Mouse (Mus musculus): ENCODE data around the gene Hist1h2ab.
"Not testable (repeated sequence)": the region's sequence is repeated elsewhere in the genome, so short reads cannot be mapped to it uniquely, and the experiment has no call there.

The Hist1h2ab gene

GRCm38 (mm10) chr13:23750839-23751477 lies at the start of gene Hist1h2ab:
Gene Hist1h2ab, plus strand, starts transcription at chr13:23751126.
- DNase-seq (ENCODE audit: low read depth): not testable (repeated sequence)

GRCm38 (mm10) chr13:23702220-23702619 lies 48.7 kb upstream of the Hist1h2ab start:
- no peak for DNase-seq (ENCODE audit: low read depth)

GRCm38 (mm10) chr13:23702801-23703200 lies 48.1 kb upstream of the Hist1h2ab start:
- DNase-seq (ENCODE audit: low read depth): not testable (repeated sequence)

- DNase-seq (ENCODE audit: low read depth): no peak
Observed at GRCm38 (mm10) chr13:23705751-23706356, 45.1 kb upstream of the Hist1h2ab start.

GRCm38 (mm10) chr13:23706771-23707170 lies 44.2 kb upstream of the Hist1h2ab start:
- no peak for DNase-seq (ENCODE audit: low read depth)

- DNase-seq (ENCODE audit: low read depth): no peak
Observed at GRCm38 (mm10) chr13:23708041-23708440, 42.9 kb upstream of the Hist1h2ab start.

- DNase-seq (ENCODE audit: low read depth): no peak
Observed at GRCm38 (mm10) chr13:23708654-23709053, 42.3 kb upstream of the Hist1h2ab start.

GRCm38 (mm10) chr13:23709714-23710373 lies 41.1 kb upstream of the Hist1h2ab start:
- DNase-seq (ENCODE audit: low read depth): no peak

- DNase-seq (ENCODE audit: low read depth): no peak
Observed at GRCm38 (mm10) chr13:23710374-23711089, 40.4 kb upstream of the Hist1h2ab start, which contains the start of gene Hfe. Gene Hfe, minus strand, starts transcription at chr13:23710854.

- DNase-seq (ENCODE audit: low read depth): no peak
Observed at GRCm38 (mm10) chr13:23716261-23717042, 34.5 kb upstream of the Hist1h2ab start.

- DNase-seq (ENCODE audit: low read depth): no peak
Observed at GRCm38 (mm10) chr13:23717176-23717575, 33.8 kb upstream of the Hist1h2ab start.

GRCm38 (mm10) chr13:23717593-23718245 lies 33.2 kb upstream of the Hist1h2ab start:
- not testable (repeated sequence) for DNase-seq (ENCODE audit: low read depth)

- no peak for DNase-seq (ENCODE audit: low read depth)
Observed at GRCm38 (mm10) chr13:23724239-23724638, 26.7 kb upstream of the Hist1h2ab start.

GRCm38 (mm10) chr13:23725213-23725612 lies 25.7 kb upstream of the Hist1h2ab start:
- no peak for DNase-seq (ENCODE audit: low read depth)

GRCm38 (mm10) chr13:23728472-23729191 lies 22.3 kb upstream of the Hist1h2ab start:
- DNase-seq (ENCODE audit: low read depth): no peak

- no peak for DNase-seq (ENCODE audit: low read depth)
Observed at GRCm38 (mm10) chr13:23729192-23729525, 21.8 kb upstream of the Hist1h2ab start.

- DNase-seq (ENCODE audit: low read depth): no peak
Observed at GRCm38 (mm10) chr13:23729706-23730105, 21.2 kb upstream of the Hist1h2ab start.

- no peak for DNase-seq (ENCODE audit: low read depth)
Observed at GRCm38 (mm10) chr13:23730479-23730878, 20.4 kb upstream of the Hist1h2ab start.

- DNase-seq (ENCODE audit: low read depth): no peak
Observed at GRCm38 (mm10) chr13:23732156-23732804, 18.6 kb upstream of the Hist1h2ab start.

- DNase-seq (ENCODE audit: low read depth): no peak
Observed at GRCm38 (mm10) chr13:23737091-23737490, 13.8 kb upstream of the Hist1h2ab start.
